Comparison of ENCODE assay signal across 8 mouse cellular contexts in genomic region chr8:70600473-70601270, GRCm38 (mm10). TPM values are rescaled to one million over a fixed set of nuclear protein-coding genes. Genes with fewer than 3 reads are reported as not detected.
DNase-seq lines count a peak whose midpoint lies in the region; ATAC-seq lines count a peak whose summit lies in the region.

No protein-coding gene starts in this region.

- H3K27me3 ChIP-seq in embryonic facial prominence, embryonic 12.5 days = no peaks in the 10 kb centered on the region
- peaks cover 14% of the 10 kb centered on the region for H3K27me3 ChIP-seq in hindbrain, embryonic 13.5 days
- no peaks in the 10 kb centered on the region for H3K27me3 ChIP-seq in limb, embryonic 15.5 days
- H3K27me3 ChIP-seq in neural tube, embryonic 11.5 days (ENCODE audit: control insufficient read depth, insufficient read depth, low read length) = 0 out of 2 replicates have a peak, but pooled peaks cover 7% of the 10 kb centered on the region

- H3K27ac ChIP-seq in embryonic facial prominence, embryonic 12.5 days = peak overlapping the region; percentile 87
- peak overlapping the region; percentile 92 for H3K27ac ChIP-seq in hindbrain, embryonic 13.5 days
- peak overlapping the region; percentile 50 for H3K27ac ChIP-seq in limb, embryonic 15.5 days
- peak overlapping the region; percentile 90 for H3K27ac ChIP-seq in neural tube, embryonic 11.5 days (ENCODE audit: low read depth, low read length)

- H3K36me3 ChIP-seq in embryonic facial prominence, embryonic 12.5 days = peaks cover 38% of the 10 kb centered on the region
- H3K36me3 ChIP-seq in hindbrain, embryonic 13.5 days = peaks cover 28% of the 10 kb centered on the region
- peaks cover 41% of the 10 kb centered on the region for H3K36me3 ChIP-seq in limb, embryonic 15.5 days
- H3K36me3 ChIP-seq in neural tube, embryonic 11.5 days (ENCODE audit: control insufficient read depth, insufficient read depth, low read length) = peaks cover 7% of the 10 kb centered on the region

- DNase-seq in gastrocnemius, postnatal 25 days = peak; percentile 44
- no peak for DNase-seq in gastrocnemius, postnatal 36 days
- peak; percentile 49 for DNase-seq in neural tube, embryonic 11.5 days (ENCODE audit: low spot score)
- DNase-seq in ovary, postnatal 10 days (ENCODE audit: low spot score) = no peak
- DNase-seq in left cerebral cortex, postnatal 25 days (ENCODE audit: low spot score in 2 of 2) = no peak

- intact Hi-C loops in gastrocnemius, postnatal 36 days (cut with DNase I) = no loop called here
- intact Hi-C loops in left cerebral cortex, postnatal 25 days (cut with DNase I) = no loop called here

- peaks cover 59% of the 10 kb centered on the region for H3K4me1 ChIP-seq in embryonic facial prominence, embryonic 12.5 days
- H3K4me1 ChIP-seq in hindbrain, embryonic 13.5 days (replicated peaks) = peaks cover 87% of the 10 kb centered on the region
- H3K4me1 ChIP-seq in limb, embryonic 15.5 days = peaks cover 64% of the 10 kb centered on the region
- H3K4me1 ChIP-seq in neural tube, embryonic 11.5 days (ENCODE audit: control insufficient read depth, insufficient read depth, low read length) = peaks cover 44% of the 10 kb centered on the region

- H3K9me3 ChIP-seq in embryonic facial prominence, embryonic 12.5 days = no peaks in the 10 kb centered on the region
- H3K9me3 ChIP-seq in hindbrain, embryonic 13.5 days = no peaks in the 10 kb centered on the region
- no peaks in the 10 kb centered on the region for H3K9me3 ChIP-seq in limb, embryonic 15.5 days
- H3K9me3 ChIP-seq in neural tube, embryonic 11.5 days (ENCODE audit: control insufficient read depth, low read length) = 0 out of 2 replicates have a peak, but pooled peaks cover 2% of the 10 kb centered on the region

- ATAC-seq in embryonic facial prominence, embryonic 12.5 days (ENCODE audit: insufficient number of reproducible peaks, insufficient read depth, low FRiP score, low TSS enrichment) = no peak
- ATAC-seq in hindbrain, embryonic 13.5 days (ENCODE audit: low FRiP score) = no peak
- ATAC-seq in limb, embryonic 15.5 days (ENCODE audit: insufficient number of reproducible peaks, low FRiP score, low TSS enrichment, low read depth) = no peak
- 0 out of 2 replicates have a peak, but pooled peaks have one; percentile 3 for ATAC-seq in neural tube, embryonic 11.5 days (ENCODE audit: insufficient read depth, low FRiP score, low TSS enrichment)

- WGBS in embryonic facial prominence, embryonic 12.5 days = 18% methylated on average over 10 of the region's 10 CpGs
- 9% methylated on average over 9 of the region's 10 CpGs for WGBS in hindbrain, embryonic 13.5 days
- WGBS in limb, embryonic 15.5 days = 25% methylated on average over 10 of the region's 10 CpGs
- 11% methylated on average over 10 of the region's 10 CpGs for WGBS in neural tube, embryonic 11.5 days

- peak overlapping the region; percentile 24; the same call in 1 of the 2 replicates for H3K9ac ChIP-seq in embryonic facial prominence, embryonic 12.5 days
- peak overlapping the region; percentile 58; the same call in 1 of the 2 replicates for H3K9ac ChIP-seq in hindbrain, embryonic 13.5 days
- H3K9ac ChIP-seq in limb, embryonic 15.5 days = no peak overlapping the region
- peak overlapping the region; percentile 45 for H3K9ac ChIP-seq in neural tube, embryonic 11.5 days (ENCODE audit: low read length)

- H3K4me2 ChIP-seq in embryonic facial prominence, embryonic 12.5 days (replicated peaks) = peak overlapping the region; percentile 54
- H3K4me2 ChIP-seq in hindbrain, embryonic 13.5 days = peak overlapping the region; percentile 52
- peak overlapping the region; percentile 39 for H3K4me2 ChIP-seq in limb, embryonic 15.5 days
- H3K4me2 ChIP-seq in neural tube, embryonic 11.5 days (ENCODE audit: low read depth) = peak overlapping the region; percentile 44

- H3K4me3 ChIP-seq in embryonic facial prominence, embryonic 12.5 days = peak overlapping the region; percentile 22
- H3K4me3 ChIP-seq in hindbrain, embryonic 13.5 days = peak overlapping the region; percentile 19
- peak overlapping the region; percentile 18 for H3K4me3 ChIP-seq in limb, embryonic 15.5 days
- no peak overlapping the region for H3K4me3 ChIP-seq in neural tube, embryonic 11.5 days (ENCODE audit: low read depth, low read length)

RNA-seq across cellular contexts. Expression of gene Isyna1, which starts 6.5 kb away (rescaled TPM):
- 10 to 100 TPM in 1 of 2 experiments, 1 to 10 TPM in 1; 4.7 to 10.3 TPM for total RNA-seq in gastrocnemius, postnatal 25 days (2021)
- total RNA-seq in gastrocnemius, postnatal 36 days (2021) = 1 to 10 TPM; 4.1 to 5.1 TPM
- polyA plus RNA-seq in embryonic facial prominence, embryonic 12.5 days (2016; fragmentation: Nextera tagmentation; extraction: Ambion mirVana) = 185 and 195 TPM in 2 replicates
- 121 and 125 TPM in 2 replicates for polyA plus RNA-seq in hindbrain, embryonic 13.5 days (2015; fragmentation: Nextera tagmentation; extraction: Ambion mirVana)
- 111 and 123 TPM in 2 replicates for polyA plus RNA-seq in limb, embryonic 15.5 days (2015; fragmentation: Nextera tagmentation; extraction: Ambion mirVana)
- 87.9 and 90.7 TPM in 2 replicates for polyA plus RNA-seq in neural tube, embryonic 11.5 days (2014; fragmentation: Nextera tagmentation; extraction: Ambion mirVana)
- 10 to 100 TPM; 51.9 to 52.1 TPM for total RNA-seq in left cerebral cortex, postnatal 25 days (2021)

RNA-seq across cellular contexts. Expression of gene Ssbp4, which starts 8.0 kb away (rescaled TPM):
- 10 to 100 TPM; 15.4 to 20.0 TPM for total RNA-seq in gastrocnemius, postnatal 25 days (2021)
- total RNA-seq in gastrocnemius, postnatal 36 days (2021) = 10 to 100 TPM; 12.5 to 15.9 TPM
- 134 and 142 TPM in 2 replicates for polyA plus RNA-seq in embryonic facial prominence, embryonic 12.5 days (2016; fragmentation: Nextera tagmentation; extraction: Ambion mirVana)
- polyA plus RNA-seq in hindbrain, embryonic 13.5 days (2015; fragmentation: Nextera tagmentation; extraction: Ambion mirVana) = 122 and 132 TPM in 2 replicates
- polyA plus RNA-seq in limb, embryonic 15.5 days (2015; fragmentation: Nextera tagmentation; extraction: Ambion mirVana) = 119 and 120 TPM in 2 replicates
- 125 and 137 TPM in 2 replicates for polyA plus RNA-seq in neural tube, embryonic 11.5 days (2014; fragmentation: Nextera tagmentation; extraction: Ambion mirVana)
- total RNA-seq in left cerebral cortex, postnatal 25 days (2021) = 100 to 1,000 TPM; 242 to 257 TPM

RNA-seq across cellular contexts. Expression of gene Lrrc25, which starts 15.3 kb away (rescaled TPM):
- total RNA-seq in gastrocnemius, postnatal 25 days (2021) = under 1 TPM; 0.54 to 0.56 TPM
- total RNA-seq in gastrocnemius, postnatal 36 days (2021) = under 1 TPM; 0.38 to 0.64 TPM
- 1.1 and 1.2 TPM in 2 replicates for polyA plus RNA-seq in embryonic facial prominence, embryonic 12.5 days (2016; fragmentation: Nextera tagmentation; extraction: Ambion mirVana)
- 1.5 and 1.9 TPM in 2 replicates for polyA plus RNA-seq in hindbrain, embryonic 13.5 days (2015; fragmentation: Nextera tagmentation; extraction: Ambion mirVana)
- 3.2 and 3.3 TPM in 2 replicates for polyA plus RNA-seq in limb, embryonic 15.5 days (2015; fragmentation: Nextera tagmentation; extraction: Ambion mirVana)
- polyA plus RNA-seq in neural tube, embryonic 11.5 days (2014; fragmentation: Nextera tagmentation; extraction: Ambion mirVana) = 0.85 and 1.2 TPM in 2 replicates
- 1 to 10 TPM in 1 of 2 experiments, under 1 TPM in 1; 0.37 to 1.2 TPM for total RNA-seq in left cerebral cortex, postnatal 25 days (2021)

RNA-seq across cellular contexts. Expression of gene Gdf15, which starts 31.6 kb away (rescaled TPM):
- total RNA-seq in gastrocnemius, postnatal 25 days (2021) = under 1 TPM in 1 of 2 experiments, not detected in 1; 0.33 TPM
- total RNA-seq in gastrocnemius, postnatal 36 days (2021) = under 1 TPM in 1 of 2 experiments, not detected in 1; 0.18 TPM
- polyA plus RNA-seq in embryonic facial prominence, embryonic 12.5 days (2016; fragmentation: Nextera tagmentation; extraction: Ambion mirVana) = not detected in 2 replicates
- 0.12 and 0.14 TPM in 2 replicates for polyA plus RNA-seq in hindbrain, embryonic 13.5 days (2015; fragmentation: Nextera tagmentation; extraction: Ambion mirVana)
- polyA plus RNA-seq in limb, embryonic 15.5 days (2015; fragmentation: Nextera tagmentation; extraction: Ambion mirVana) = 0.16 and 0.24 TPM in 2 replicates
- 0.28 TPM in 1 of 2 replicates, not detected in the other for polyA plus RNA-seq in neural tube, embryonic 11.5 days (2014; fragmentation: Nextera tagmentation; extraction: Ambion mirVana)
- total RNA-seq in left cerebral cortex, postnatal 25 days (2021) = not detected

RNA-seq across cellular contexts. Expression of gene Pgpep1, which starts 59.5 kb away (rescaled TPM):
- 10 to 100 TPM; 18.6 to 22.6 TPM for total RNA-seq in gastrocnemius, postnatal 25 days (2021)
- total RNA-seq in gastrocnemius, postnatal 36 days (2021) = 10 to 100 TPM; 11.1 to 15.9 TPM
- 59.5 and 70.4 TPM in 2 replicates for polyA plus RNA-seq in embryonic facial prominence, embryonic 12.5 days (2016; fragmentation: Nextera tagmentation; extraction: Ambion mirVana)
- polyA plus RNA-seq in hindbrain, embryonic 13.5 days (2015; fragmentation: Nextera tagmentation; extraction: Ambion mirVana) = 103 and 105 TPM in 2 replicates
- polyA plus RNA-seq in limb, embryonic 15.5 days (2015; fragmentation: Nextera tagmentation; extraction: Ambion mirVana) = 57.5 and 60.7 TPM in 2 replicates
- polyA plus RNA-seq in neural tube, embryonic 11.5 days (2014; fragmentation: Nextera tagmentation; extraction: Ambion mirVana) = 246 and 268 TPM in 2 replicates
- 10 to 100 TPM; 12.7 to 18.1 TPM for total RNA-seq in left cerebral cortex, postnatal 25 days (2021)

Comparison
In these comparisons a context has a peak if more than half of its experiments do, and no peak if none do; other contexts are left out.
1. DNase-seq: peak in gastrocnemius, postnatal 25 days (single experiment) and neural tube, embryonic 11.5 days (single experiment); none in gastrocnemius, postnatal 36 days (0 of 2), ovary, postnatal 10 days (single experiment) and left cerebral cortex, postnatal 25 days (0 of 2).
2. Peak in every context shown above with its lines, with median percentiles within 50 percentile points of each other: H3K27ac ChIP-seq and H3K4me2 ChIP-seq.